Mouse (Mus musculus): ENCODE data around the gene Armc12.

DNA sequence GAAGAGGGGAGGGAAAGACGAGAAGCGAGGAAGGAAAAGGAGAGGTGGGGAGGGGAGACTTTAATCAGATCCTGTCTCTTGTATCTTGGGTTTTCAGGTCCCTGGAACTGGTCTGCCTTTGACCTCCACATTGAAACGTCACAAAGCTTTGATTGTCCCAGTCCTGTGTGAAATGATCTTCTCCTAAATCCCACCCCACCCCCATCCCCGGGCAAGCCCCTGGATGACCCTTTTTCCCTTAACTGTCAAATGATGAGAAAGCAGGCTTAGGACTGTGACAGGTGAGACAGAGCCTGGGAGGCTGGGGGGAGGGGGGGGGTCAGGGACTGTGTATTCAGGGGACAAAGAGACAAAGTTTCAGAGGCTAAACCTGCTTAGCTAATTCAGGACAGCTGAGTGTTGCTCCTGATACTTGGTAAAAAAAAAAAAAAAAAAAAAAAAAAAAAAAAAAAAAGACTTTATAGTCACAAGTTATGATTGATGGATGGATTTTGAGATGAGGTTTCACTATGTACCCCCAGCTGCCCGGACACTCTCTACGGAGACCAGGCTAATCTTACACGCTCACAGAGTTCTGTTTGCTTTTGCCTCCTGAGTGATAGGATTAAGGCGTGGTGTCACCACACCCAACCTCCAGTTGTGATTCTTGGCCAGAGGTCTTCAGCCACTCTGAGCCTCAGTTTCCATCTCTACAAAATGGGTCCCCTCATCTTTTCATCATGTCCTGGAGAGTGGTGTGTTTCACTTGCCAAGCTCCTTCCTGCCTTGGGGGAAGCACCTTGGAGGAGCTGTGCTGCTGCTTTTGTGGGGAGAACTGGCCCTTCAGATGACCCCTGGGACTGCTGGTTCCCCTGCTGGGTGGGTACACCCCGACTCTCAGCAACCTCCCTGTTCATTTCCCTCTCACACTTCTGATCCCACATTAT lies 18.7 kb upstream of the Armc12 start:
- TF ChIP-seq CTCF (IDR thresholded peaks at IDR 0.05; ENCODE audit: low read depth, low read length) (no peak), POLR2A (IDR thresholded peaks at IDR 0.05; ENCODE audit: borderline replicate concordance, low read depth, low read length) (no peak)

Measured in bone marrow macrophage, adult 2 months (primary cell).